Mouse (Mus musculus) hindbrain, embryonic 15.5 days (tissue): Measurements from ENCODE around the gene Gm12184. TPM values are rescaled to one million over a fixed set of nuclear protein-coding genes. Genes with fewer than 3 reads are reported as not detected.
"Not testable (repeated sequence)": the region's sequence is repeated elsewhere in the genome, so short reads cannot be mapped to it uniquely, and the experiment has no call there.

Experiments
- ATAC-seq: fragments of 200-750 bp; cut with Nextera tagmentation; 2 replicates; pipeline ENCODE4 v1.8.0; 2017; ENCODE audit warnings: low read depth, moderate number of reproducible peaks, moderate TSS enrichment; ENCODE audit not compliant: low FRiP score
- H3K27ac ChIP-seq: fragments of 300-500 bp; sonication (generic); replicated peaks from 2 replicates; pipeline ENCODE4 v1.5.1; 2015; ENCODE audit warnings: mild to moderate bottlenecking, inconsistent platforms
- H3K27me3 ChIP-seq: fragments of 300-500 bp; sonication (generic); 2 replicates; pipeline ENCODE4 v1.6.1; 2015; ENCODE audit warnings: control low read depth, inconsistent platforms
- H3K36me3 ChIP-seq: fragments of 300-500 bp; sonication (generic); 2 replicates; pipeline ENCODE4 v1.6.1; 2015; ENCODE audit warnings: control low read depth, inconsistent platforms
- H3K4me1 ChIP-seq: fragments of 300-500 bp; sonication (generic); replicated peaks from 2 replicates; pipeline ENCODE4 v1.6.1; 2015; ENCODE audit warnings: control low read depth, inconsistent platforms
- H3K4me2 ChIP-seq: fragments of 300-500 bp; sonication (generic); 2 replicates; pipeline ENCODE4 v1.6.1; 2015; ENCODE audit warnings: moderate library complexity, mild to moderate bottlenecking, inconsistent platforms
- H3K4me3 ChIP-seq: fragments of 300-500 bp; sonication (generic); 2 replicates; pipeline ENCODE4 v1.5.1; 2015; ENCODE audit warnings: mild to moderate bottlenecking, inconsistent platforms
- H3K9ac ChIP-seq: fragments of 300-500 bp; sonication (generic); 2 replicates; pipeline ENCODE4 v1.6.1; 2015; ENCODE audit warnings: inconsistent platforms
- H3K9me3 ChIP-seq: fragments of 300-500 bp; sonication (generic); 2 replicates; pipeline ENCODE4 v1.6.1; 2016; ENCODE audit warnings: control low read depth, inconsistent platforms
- WGBS: fragments of 180-500 bp; shearing (Covaris S2); methylation state at CpG from one replicate; pipeline ENCODE4 v1.1.7; 2015; 5-methylcytosine and 5-hydroxymethylcytosine counted together
- polyA plus RNA-seq: library from polyadenylated mRNA; unstranded; fragments of >200 nt; fragmentation: Nextera tagmentation; extraction: Ambion mirVana; gene quantifications from 2 replicates; pipeline ENCODE4 v1.2.1, GENCODE M21; 2015

Gm12184 gene
- polyA plus RNA-seq, 1 experiment from 2014 or later: 3.8 TPM

GRCm38 (mm10) chr11:48793184-48793583 is 33.3 kb downstream of the Gm12184 start:
- peaks cover 14% of the 10 kb centered on the region for H3K4me1 ChIP-seq
- H3K9me3 ChIP-seq: no peaks in the 10 kb centered on the region
- no peak overlapping the region for H3K9ac ChIP-seq
- no peak overlapping the region for H3K4me3 ChIP-seq
- 97% methylated on average over 3 of the region's 3 CpGs for WGBS
- no peaks in the 10 kb centered on the region for H3K36me3 ChIP-seq
- no peak overlapping the region for H3K27ac ChIP-seq
- no peak overlapping the region for H3K4me2 ChIP-seq
- ATAC-seq: no peak
- H3K27me3 ChIP-seq: no peaks in the 10 kb centered on the region

DNA sequence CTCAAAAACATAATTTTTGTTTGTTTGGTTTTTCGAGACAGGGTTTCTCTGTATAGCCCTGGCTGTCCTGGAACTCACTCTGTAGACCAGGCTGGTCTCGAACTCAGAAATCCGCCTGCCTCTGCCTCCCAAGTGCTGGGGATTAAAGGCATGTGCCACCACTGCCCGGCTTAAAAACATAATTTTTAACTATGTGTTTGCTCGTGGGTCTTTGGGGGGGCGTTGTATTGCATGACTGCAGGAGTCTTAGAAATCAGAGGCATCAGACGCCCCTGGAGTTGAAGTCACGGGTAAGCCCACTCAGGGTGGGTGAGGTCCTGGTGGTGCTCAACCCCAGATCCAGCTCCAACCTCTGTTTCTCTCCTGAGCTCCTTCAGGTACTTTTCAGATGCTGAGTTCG is 34.6 kb downstream of the Gm12184 start:
- not testable (repeated sequence) for H3K27ac ChIP-seq, H3K36me3 ChIP-seq, H3K9me3 ChIP-seq, H3K4me3 ChIP-seq, H3K27me3 ChIP-seq, ATAC-seq, H3K4me2 ChIP-seq, H3K9ac ChIP-seq
- peaks cover 11% of the 10 kb centered on the region for H3K4me1 ChIP-seq
- 90% methylated on average over 9 of the region's 9 CpGs for WGBS

GRCm38 (mm10) chr11:48790946-48791345 is 35.5 kb downstream of the Gm12184 start:
- WGBS: 50% methylated on average over 8 of the region's 8 CpGs
- H3K4me2 ChIP-seq: no peak overlapping the region
- ATAC-seq: no peak

GRCm38 (mm10) chr11:48789973-48790823 is 36.3 kb downstream of the Gm12184 start:
- ATAC-seq: peak; percentile 65; the same call in 1 of the 2 replicates
- WGBS: 17% methylated on average over 20 of the region's 20 CpGs
- no peaks in the 10 kb centered on the region for H3K36me3 ChIP-seq
- H3K4me3 ChIP-seq: peak overlapping the region; percentile 25
- H3K27ac ChIP-seq: no peak overlapping the region
- 0 out of 2 replicates have a peak overlapping the region, but pooled peaks have one; percentile 24 for H3K9ac ChIP-seq
- peak overlapping the region; percentile 54 for H3K4me2 ChIP-seq
- no peaks in the 10 kb centered on the region for H3K27me3 ChIP-seq
- peaks cover 11% of the 10 kb centered on the region for H3K4me1 ChIP-seq
- no peaks in the 10 kb centered on the region for H3K9me3 ChIP-seq

More at GRCm38 (mm10) chr11:48790946-48791345, 35.5 kb downstream of the Gm12184 start:
- Histone ChIP-seq H3K27ac (no peak overlapping the region), H3K9me3 (no peaks in the 10 kb centered on the region), H3K4me3 (no peak overlapping the region), H3K36me3 (no peaks in the 10 kb centered on the region), H3K4me1 (peaks cover 11% of the 10 kb centered on the region), H3K9ac (no peak overlapping the region), H3K27me3 (no peaks in the 10 kb centered on the region)

- Histone ChIP-seq H3K9me3 (no peaks in the 10 kb centered on the region), H3K4me3 (no peak overlapping the region; the same call in 1 of the 2 replicates), H3K27ac (no peak overlapping the region), H3K9ac (no peak overlapping the region), H3K27me3 (no peaks in the 10 kb centered on the region), H3K4me1 (peaks cover 11% of the 10 kb centered on the region), H3K4me2 (0 out of 2 replicates have a peak overlapping the region, but pooled peaks have one; percentile 60), H3K36me3 (no peaks in the 10 kb centered on the region)
- no peak for ATAC-seq
- 86% methylated on average over 5 of the region's 5 CpGs for WGBS
Observed at GRCm38 (mm10) chr11:48789215-48789614, 37.2 kb downstream of the Gm12184 start.

DNA sequence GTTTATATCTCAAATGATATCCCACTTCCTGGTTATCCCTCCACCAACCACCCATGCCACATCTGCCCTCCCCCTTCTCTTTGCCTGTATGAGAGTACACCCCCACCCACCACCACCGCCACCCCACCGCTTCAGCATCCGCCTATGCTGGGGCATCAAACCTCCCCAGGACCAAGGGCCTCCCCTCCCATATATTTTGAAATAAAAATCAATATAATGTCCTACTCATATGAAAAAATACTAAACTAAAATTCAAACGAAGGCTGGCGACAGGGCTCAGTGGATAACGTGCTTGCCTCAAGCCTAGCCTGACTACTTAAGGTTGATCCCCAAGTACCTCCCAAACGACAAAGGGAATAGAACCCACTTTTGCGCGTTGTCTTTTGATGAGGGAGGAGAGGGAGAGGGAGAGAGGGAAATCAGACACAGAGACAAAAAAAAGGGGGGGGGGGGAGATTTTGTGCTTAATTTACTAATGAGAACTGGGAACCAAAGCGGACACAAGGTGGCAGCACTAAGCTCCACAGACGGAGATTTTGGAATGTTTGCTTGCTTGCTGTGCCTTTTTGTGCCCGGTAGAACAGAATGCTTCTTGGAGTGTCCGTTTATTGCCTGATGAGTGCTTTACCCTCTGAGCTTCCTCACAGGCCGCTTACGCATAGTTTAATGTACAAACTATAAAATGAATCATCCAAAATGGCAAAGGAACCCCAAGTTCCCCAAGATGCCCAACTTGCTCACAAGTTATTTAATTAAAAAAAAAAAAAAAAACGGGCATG is 38.0 kb downstream of the Gm12184 start:
- 8% methylated on average over 16 of the region's 16 CpGs for WGBS
- Histone ChIP-seq H3K27me3 (no peaks in the 10 kb centered on the region), H3K36me3 (no peaks in the 10 kb centered on the region), H3K9ac (peak overlapping the region; percentile 44), H3K4me2 (peak overlapping the region; percentile 60), H3K27ac (peak overlapping the region; percentile 61; the same call in 1 of the 2 replicates), H3K9me3 (no peaks in the 10 kb centered on the region), H3K4me3 (peak overlapping the region; percentile 41), H3K4me1 (peaks cover 11% of the 10 kb centered on the region)
- peak; percentile 73 for ATAC-seq

DNA sequence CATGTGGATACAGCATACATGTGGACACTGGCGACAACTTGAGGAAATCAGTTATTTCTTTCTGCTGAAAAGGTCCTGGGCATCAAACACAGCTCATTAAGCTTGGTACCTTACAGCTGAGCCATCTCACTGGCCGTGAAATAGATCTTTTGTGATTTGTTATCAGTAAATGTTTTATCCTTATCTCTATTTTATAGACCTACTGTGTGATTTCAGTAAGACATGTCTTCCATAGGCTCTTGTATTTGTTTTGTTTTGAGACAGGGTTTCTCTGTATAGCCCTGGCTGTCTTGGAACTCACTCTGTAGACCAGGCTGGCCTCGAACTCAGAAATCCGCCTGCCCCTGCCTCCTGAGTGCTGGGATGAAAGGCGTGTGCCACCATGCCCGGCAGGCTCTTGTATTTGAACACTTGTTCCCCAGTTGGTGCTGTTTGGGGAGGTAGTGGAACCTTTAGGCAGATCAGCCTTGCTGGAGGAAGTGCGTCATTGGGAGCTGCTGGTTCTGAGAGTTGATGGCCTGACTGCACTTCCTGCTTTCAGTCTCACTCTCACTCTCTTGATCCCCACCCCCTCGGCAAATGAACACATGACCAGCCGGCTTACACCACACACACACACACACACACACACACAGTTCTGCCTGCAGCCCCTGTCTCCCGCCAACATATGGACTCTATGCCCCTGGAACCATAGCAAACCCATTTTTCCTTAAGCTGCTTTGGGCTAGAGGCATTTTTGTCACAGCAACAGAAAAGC is 38.8 kb downstream of the Gm12184 start:
- H3K4me1 ChIP-seq: peaks cover 11% of the 10 kb centered on the region
- WGBS: 51% methylated on average over 10 of the region's 10 CpGs
- no peaks in the 10 kb centered on the region for H3K9me3 ChIP-seq
- no peak overlapping the region for H3K9ac ChIP-seq
- H3K4me3 ChIP-seq: peak overlapping the region; percentile 41
- peak overlapping the region; percentile 60 for H3K4me2 ChIP-seq
- H3K27ac ChIP-seq: peak overlapping the region; percentile 61; the same call in 1 of the 2 replicates
- ATAC-seq: peak; percentile 81
- no peaks in the 10 kb centered on the region for H3K27me3 ChIP-seq
- no peaks in the 10 kb centered on the region for H3K36me3 ChIP-seq

- Histone ChIP-seq H3K27ac (no peak overlapping the region), H3K4me1 (no peaks in the 10 kb centered on the region), H3K4me2 (no peak overlapping the region), H3K9me3 (no peaks in the 10 kb centered on the region), H3K4me3 (no peak overlapping the region), H3K9ac (no peak overlapping the region), H3K27me3 (no peaks in the 10 kb centered on the region), H3K36me3 (no peaks in the 10 kb centered on the region)
- no peak for ATAC-seq
- WGBS: 93% methylated on average over 4 of the region's 4 CpGs
Observed at GRCm38 (mm10) chr11:48782243-48782642, 44.2 kb downstream of the Gm12184 start.

GRCm38 (mm10) chr11:48779450-48779849 is 47.0 kb downstream of the Gm12184 start:
- ATAC-seq: no peak
- Histone ChIP-seq H3K27ac (no peak overlapping the region), H3K4me3 (no peak overlapping the region), H3K9me3 (no peaks in the 10 kb centered on the region), H3K9ac (no peak overlapping the region), H3K36me3 (no peaks in the 10 kb centered on the region), H3K27me3 (no peaks in the 10 kb centered on the region), H3K4me1 (peaks cover 8% of the 10 kb centered on the region), H3K4me2 (no peak overlapping the region)
- 38% methylated on average over 7 of the region's 7 CpGs for WGBS

GRCm38 (mm10) chr11:48777303-48777702 is 49.2 kb downstream of the Gm12184 start:
- H3K27ac ChIP-seq: no peak overlapping the region
- no peaks in the 10 kb centered on the region for H3K36me3 ChIP-seq
- H3K9ac ChIP-seq: no peak overlapping the region
- 95% methylated on average over 9 of the region's 9 CpGs for WGBS
- H3K4me3 ChIP-seq: no peak overlapping the region
- no peaks in the 10 kb centered on the region for H3K27me3 ChIP-seq
- no peaks in the 10 kb centered on the region for H3K9me3 ChIP-seq
- ATAC-seq: no peak
- H3K4me2 ChIP-seq: no peak overlapping the region
- peaks cover 11% of the 10 kb centered on the region for H3K4me1 ChIP-seq

DNA sequence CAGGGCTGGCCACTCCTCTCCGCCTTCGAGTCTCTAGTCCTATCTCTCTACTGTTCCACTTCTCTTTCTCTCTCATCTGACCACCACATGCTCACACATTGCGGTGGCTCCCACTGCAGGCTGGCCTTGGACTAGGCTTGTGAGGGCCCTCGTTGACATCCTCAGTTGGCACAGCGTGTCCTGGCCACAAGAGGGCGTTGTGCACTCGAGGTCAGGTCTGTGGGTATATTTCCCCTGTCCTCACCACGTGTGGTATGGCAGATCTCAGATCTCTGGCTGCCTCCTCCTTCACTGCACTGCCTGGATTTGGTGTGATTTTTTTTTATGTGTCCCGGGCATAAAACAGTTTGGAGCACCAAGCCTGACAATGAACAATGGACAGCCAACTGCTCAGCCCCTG is 49.8 kb downstream of the Gm12184 start:
- no peak overlapping the region for H3K4me3 ChIP-seq
- 0 out of 2 replicates have a peak, but pooled peaks have one; percentile 19 for ATAC-seq
- H3K9ac ChIP-seq: no peak overlapping the region
- H3K4me2 ChIP-seq: no peak overlapping the region
- 45% methylated on average over 9 of the region's 9 CpGs for WGBS
- no peaks in the 10 kb centered on the region for H3K9me3 ChIP-seq
- H3K4me1 ChIP-seq: peaks cover 11% of the 10 kb centered on the region
- no peak overlapping the region for H3K27ac ChIP-seq
- no peaks in the 10 kb centered on the region for H3K27me3 ChIP-seq
- no peaks in the 10 kb centered on the region for H3K36me3 ChIP-seq
